Mouse (Mus musculus) T-cell, adult 66 days (primary cell): ENCODE results near the gene Clpx. TPM values are rescaled to one million over a fixed set of nuclear protein-coding genes. Genes with fewer than 3 reads are reported as not detected.

Experiments used
- total RNA-seq, 2 experiments: library from RNA; stranded (reverse); gene quantifications; 3 replicates in 1 of 2; 4 replicates in 1 of 2; pipeline ENCODE4 v1.2.4; 2023

Clpx gene
- 10 to 100 TPM; 27.2 to 31.9 TPM for total RNA-seq

GRCm38 (mm10) chr9:65293973-65294715 lies at the start of gene Clpx:
Gene Clpx (plus strand): TSS chr9:65294260.

GRCm38 (mm10) chr9:65264959-65265358 lies 29.1 kb upstream of the Clpx start, which contains the start of gene Cilp:
Gene Cilp (plus strand): TSS chr9:65265180.

GRCm38 (mm10) chr9:65345854-65346475 lies 51.9 kb downstream of the Clpx start, which contains the start of gene Pdcd7:
Gene Pdcd7 (plus strand): TSS chr9:65346104.

GRCm38 (mm10) chr9:65360641-65361448 lies 66.8 kb downstream of the Clpx start, which contains the start of gene Ubap1l:
Gene Ubap1l (plus strand): TSS chr9:65361041.

Other genes with a start within 250 kb of the Clpx start
- gene Igdcc4, start 192.8 kb upstream of the Clpx start, total RNA-seq = under 1 TPM; 0.56 to 0.76 TPM
- gene Igdcc3, start 153.1 kb upstream of the Clpx start, total RNA-seq = not detected
- gene Parp16, start 98.9 kb upstream of the Clpx start, total RNA-seq = 1 to 10 TPM; 6.1 to 7.0 TPM
- gene Cilp, start 29.1 kb upstream of the Clpx start, total RNA-seq = not detected
- 10 to 100 TPM; 19.2 to 22.3 TPM for gene Pdcd7, start 51.8 kb downstream of the Clpx start, total RNA-seq
- gene Ubap1l, start 66.8 kb downstream of the Clpx start, total RNA-seq = 1 to 10 TPM; 3.9 to 6.4 TPM
- not detected for gene Kbtbd13, start 97.4 kb downstream of the Clpx start, total RNA-seq
- under 1 TPM in 1 of 2 experiments, not detected in 1; 0.30 TPM for gene Rasl12, start 104.2 kb downstream of the Clpx start, total RNA-seq
- gene Slc51b, start 128.7 kb downstream of the Clpx start, total RNA-seq = not detected
- 10 to 100 TPM; 26.9 to 29.7 TPM for gene Mtfmt, start 141.5 kb downstream of the Clpx start, total RNA-seq
- 10 to 100 TPM; 53.7 to 55.1 TPM for gene Spg21, start 166.7 kb downstream of the Clpx start, total RNA-seq
- gene Ankdd1a, start 225.9 kb downstream of the Clpx start, total RNA-seq = not detected